Mouse (Mus musculus) brain, embryonic 14.5 days (tissue): ENCODE results near the gene Brsk2.

ENCODE experiments used
- CTCF ChIP-seq: fragments of 200-500 bp; IDR thresholded peaks from 2 replicates; pipeline ENCODE4 v1.5.1; 2012; ENCODE audit warnings: inconsistent platforms, mild to moderate bottlenecking, moderate library complexity, borderline replicate concordance; ENCODE audit not compliant: insufficient read depth, insufficient read length; ENCODE audit errors: extremely low read depth
- POLR2A ChIP-seq: fragments of 200-500 bp; IDR thresholded peaks from 2 replicates; pipeline ENCODE4 v1.6.1; 2012; ENCODE audit warnings: mild to moderate bottlenecking, inconsistent platforms, borderline replicate concordance; ENCODE audit not compliant: poor library complexity, insufficient read depth, insufficient read length, severe bottlenecking; ENCODE audit errors: extremely low read depth

- TF ChIP-seq CTCF = no peak
- no peak for TF ChIP-seq POLR2A
These were observed 16.7 kb downstream of the Brsk2 start for GRCm38 (mm10) chr7:141966281-141966680.
